Mouse (Mus musculus) thymus, adult 18-20 months (tissue): ENCODE data around the gene Snrpd3.
"Not testable (repeated sequence)": the region's sequence is repeated elsewhere in the genome, so short reads cannot be mapped to it uniquely, and the experiment has no call there.

ENCODE experiments used
- DNase-seq, 2 experiments: peaks; one replicate each; pipeline ENCODE4 v3.0.0; 2022; ENCODE audit warnings: mixed read lengths in 2 of 2

The Snrpd3 gene

DNA sequence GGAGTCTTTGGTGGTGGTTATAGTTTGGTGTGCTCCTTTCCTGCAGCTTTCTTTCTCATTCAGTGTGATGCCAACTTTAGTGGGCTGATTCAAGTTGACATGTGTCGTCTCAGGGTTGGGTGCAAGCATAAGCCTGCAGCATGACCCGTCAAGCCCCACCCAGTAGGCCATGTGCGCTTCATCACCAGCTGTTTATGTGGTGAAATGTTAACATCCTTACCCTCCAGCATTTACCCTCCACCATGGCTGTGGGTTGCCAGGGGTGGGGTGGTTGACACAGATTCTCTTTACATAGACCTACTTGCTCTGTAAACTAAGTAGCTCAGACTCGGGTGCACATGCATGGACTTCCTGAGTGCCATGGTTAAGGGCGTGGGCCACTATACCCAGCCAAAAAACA is 18.8 kb downstream of the Snrpd3 start:
- DNase-seq: peak in 1 of 2 experiments; percentile 31

DNA sequence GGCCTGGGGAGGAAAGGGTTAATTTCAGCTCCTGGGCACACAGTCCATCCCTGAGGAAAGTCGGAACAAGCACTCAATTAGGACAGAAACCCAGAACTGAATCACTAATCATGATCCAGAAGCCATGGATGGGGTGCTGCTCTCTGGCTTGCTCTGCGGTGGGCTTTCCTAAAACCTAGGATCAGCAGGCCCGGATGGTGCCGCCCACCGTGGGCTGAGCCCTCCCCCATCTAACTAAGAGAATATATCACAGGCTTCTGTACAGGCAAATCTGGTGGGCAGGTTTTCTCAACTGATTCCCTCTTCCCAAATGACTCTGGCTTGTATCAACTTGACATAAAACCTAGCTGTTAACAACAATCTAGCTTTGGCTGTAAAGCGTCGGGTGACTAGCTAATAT is 30.6 kb downstream of the Snrpd3 start:
- no peak for DNase-seq

DNA sequence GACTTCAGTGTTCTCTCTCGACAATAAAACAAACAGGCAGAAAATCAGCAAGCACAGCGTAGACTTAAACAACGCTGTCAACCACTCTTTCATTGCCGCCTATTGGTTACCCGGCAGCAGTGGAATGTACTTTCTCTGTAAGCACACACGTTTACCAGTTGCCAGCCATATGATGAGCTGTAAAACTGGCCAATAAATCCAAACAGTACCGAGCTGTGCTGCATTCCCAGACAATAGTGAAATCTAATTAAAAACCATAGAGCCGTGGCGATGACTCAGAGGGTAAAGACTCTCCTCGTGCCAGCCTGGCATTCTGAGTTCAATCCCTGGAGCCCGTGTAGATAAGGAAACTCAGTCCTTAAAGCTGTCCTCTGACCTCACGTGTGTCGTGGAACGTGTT is 31.1 kb downstream of the Snrpd3 start:
- DNase-seq: no peak

DNA sequence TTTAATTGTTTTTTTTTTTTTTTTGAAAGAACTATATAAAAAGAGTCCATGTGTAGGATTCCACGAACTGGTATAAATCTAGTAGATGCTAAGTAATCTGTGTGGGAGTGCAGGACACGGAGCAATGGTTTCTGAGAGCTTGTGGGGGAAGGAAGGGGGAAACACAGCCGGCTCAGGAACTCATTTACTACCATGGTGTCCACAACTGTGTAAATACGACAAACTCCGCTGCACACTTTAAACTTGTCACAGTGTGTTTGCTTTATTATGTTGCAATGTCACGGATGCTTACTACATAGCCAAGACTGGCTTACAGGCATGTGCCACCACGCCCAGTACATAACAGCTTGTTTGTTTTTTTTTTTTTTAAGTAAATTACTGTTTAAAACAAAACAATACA is 32.5 kb downstream of the Snrpd3 start:
- DNase-seq: no peak

DNA sequence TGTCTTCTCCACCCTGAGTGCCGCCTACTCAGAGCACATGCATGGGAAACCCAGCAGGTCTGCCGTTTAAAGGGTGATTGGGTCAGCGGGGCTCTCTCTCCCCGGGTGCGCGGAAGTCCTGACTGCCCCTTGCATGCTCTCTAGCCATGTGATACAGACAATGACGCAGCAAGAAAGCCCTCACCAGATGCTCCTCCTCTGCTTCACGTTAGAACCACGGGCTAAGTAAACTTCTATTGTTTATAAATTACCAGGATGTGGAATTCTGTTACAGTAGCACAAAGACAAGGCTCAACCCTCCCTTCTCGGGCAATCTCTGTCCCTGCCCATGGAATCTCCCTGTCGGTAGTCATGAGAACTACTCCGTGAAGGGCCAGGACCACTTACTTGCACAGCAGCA is 33.8 kb downstream of the Snrpd3 start:
- DNase-seq: no peak

DNA sequence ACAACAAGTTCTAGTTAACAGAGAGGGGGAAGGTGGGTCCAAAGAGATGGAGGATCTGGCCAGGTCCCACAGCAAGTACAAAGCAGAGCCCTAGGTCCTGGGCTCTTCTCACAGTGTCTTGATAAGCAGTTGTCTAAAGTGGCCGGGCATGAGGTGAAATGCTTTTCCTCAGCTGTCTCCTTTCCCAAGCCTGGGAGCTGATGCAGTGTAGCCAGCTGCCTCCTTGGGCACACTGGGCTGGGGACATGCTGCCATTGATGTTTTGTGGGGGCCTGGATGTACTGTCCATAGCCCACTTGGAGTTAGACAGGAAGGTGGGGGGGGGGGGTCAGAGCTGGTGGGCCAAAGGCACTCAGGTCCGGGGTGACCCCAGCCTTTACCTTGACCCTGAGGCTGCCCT is 34.8 kb downstream of the Snrpd3 start:
- DNase-seq: no peak

DNA sequence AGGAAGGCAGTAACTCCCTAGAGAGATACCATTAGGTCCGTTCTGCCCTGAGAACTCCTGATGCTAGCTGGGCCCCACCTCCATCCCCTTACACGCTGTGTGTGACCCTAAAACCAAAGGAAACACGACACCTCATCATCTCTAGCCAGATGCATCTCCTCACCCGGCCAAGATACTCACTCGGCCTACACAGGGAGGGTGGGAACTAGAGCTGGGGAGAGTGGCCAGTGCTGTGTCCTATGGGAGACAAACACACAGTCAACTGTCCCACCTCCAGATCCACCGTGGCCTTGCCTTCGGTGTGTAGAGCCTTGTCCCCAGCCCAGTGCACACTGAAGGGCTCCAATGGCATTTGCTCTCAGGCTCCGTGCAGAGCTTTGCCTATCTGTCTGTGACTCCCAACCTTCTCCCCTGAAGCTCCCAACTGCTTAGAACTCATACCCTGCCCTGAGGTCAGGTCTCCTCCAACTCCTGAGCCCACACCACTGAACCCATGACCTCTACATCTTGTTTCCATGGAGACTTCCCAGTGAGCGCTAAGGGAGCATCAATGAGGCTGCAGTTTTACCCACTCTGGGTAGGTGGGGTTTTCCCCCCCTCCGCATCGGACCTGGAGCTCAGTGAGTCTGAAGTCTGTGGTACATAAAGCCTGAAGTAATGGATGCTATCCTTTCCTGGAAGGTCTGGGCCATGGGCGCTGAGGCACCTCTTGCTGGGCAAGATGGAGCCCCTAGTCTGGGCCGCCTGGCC is 35.5 kb downstream of the Snrpd3 start:
- DNase-seq: no peak

DNA sequence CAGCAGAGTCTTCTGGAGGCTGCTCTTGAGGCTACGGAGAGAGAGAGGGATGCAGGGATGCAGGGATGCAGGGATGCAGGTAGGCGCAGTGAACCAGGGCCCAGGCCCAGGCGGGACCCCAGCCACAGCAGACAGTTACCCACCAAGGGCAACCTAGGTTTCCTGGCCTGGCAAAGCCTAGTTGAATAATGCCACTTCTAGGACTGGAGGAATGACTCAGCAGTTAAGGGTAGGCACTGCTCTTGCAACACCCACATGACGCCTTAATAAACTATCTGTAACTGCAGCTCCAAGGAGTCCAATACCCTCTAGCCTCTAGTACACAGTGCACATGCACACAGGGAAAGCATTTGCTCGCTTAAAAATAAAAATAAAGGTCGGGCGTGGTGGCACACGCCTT is 36.7 kb downstream of the Snrpd3 start:
- no peak for DNase-seq

DNA sequence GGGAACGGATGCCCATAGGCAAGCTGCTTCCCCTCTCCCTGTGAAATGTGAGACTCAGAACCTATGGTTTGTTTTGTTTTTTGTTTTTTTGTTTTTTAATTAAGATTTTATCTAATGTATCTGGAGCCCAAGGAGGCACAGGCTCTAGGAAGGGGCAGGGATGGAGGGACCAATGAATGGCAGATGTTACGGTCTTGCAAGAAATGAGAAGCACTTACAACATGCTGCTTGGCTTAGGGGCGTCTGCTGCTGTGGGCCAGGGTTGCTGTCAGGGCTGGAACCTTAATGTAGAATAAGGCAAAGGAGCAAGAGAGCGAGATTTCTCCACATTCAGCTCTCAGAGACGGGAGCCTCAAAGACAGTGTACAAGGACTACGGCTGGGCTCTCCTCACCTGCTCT is 38.2 kb downstream of the Snrpd3 start:
- no peak for DNase-seq

DNA sequence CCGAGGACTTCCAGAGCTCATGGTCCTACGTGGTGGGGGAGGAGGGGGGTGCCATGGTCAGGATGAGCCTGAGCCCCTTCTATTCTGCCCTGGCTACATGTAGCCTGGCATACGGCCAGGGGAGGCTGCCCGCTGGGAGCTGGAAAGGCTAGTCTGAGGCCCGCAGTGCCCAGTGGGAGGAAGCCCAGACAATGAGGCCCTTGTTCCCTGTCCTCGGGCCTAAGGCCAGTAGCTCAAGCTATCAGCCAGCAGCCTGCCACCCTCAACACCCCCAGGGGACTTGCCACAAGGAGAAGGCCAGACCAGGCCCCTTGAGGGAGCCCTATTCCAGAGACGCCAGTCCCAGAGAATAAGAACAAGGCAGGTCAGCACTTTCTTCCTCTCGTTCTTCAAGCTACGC is 38.7 kb downstream of the Snrpd3 start:
- DNase-seq: no peak

DNA sequence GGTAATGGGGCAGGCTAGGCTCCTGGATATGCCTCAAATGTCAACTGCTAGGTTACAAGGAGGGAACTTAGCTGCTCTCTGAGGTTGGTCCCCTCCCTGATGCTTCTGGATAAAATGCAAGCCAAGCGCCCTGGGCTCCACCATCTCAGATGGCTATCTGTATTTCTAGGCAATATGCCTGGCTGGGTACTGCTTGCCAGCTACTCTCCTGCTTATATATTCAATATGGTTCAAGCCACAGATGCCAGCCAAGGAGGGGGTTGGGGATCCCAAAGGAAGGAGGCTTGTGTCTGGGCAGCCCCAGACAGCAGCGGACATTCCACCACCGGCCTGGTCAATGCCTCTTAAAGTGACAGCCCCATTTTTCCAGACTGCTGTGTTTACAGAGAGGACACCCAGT is 41.2 kb downstream of the Snrpd3 start:
- DNase-seq: no peak

DNA sequence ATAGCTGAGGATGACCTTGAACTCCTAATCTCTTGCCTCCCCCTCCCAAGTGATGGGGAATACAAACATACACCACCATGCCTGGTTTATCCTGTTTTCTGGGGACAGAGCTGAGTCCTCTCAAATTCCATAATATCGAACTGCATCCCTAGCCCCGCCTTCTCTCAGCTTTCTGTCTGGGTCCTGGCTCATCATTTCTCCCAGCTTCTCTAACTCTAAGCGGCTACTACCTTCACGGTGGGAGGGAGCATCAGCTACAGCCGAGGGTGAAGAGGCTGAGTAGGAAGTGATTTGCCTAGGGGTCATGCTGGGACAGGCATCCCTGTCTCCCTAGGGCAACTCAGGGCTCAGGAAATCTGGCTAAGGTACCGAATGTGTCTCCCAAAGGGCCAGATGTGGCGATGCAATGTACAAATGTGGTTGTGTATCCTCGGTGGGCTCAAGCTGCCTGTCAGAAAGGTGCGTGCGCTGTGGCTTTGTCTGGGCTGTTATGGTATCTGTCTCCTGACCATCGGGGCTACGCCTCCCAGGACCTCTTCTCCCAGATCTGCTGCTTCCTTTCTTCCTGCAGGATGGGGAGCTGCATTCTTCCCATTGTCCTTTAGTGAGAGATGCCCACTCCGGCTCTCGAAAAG is 41.8 kb downstream of the Snrpd3 start:
- DNase-seq: no peak

DNA sequence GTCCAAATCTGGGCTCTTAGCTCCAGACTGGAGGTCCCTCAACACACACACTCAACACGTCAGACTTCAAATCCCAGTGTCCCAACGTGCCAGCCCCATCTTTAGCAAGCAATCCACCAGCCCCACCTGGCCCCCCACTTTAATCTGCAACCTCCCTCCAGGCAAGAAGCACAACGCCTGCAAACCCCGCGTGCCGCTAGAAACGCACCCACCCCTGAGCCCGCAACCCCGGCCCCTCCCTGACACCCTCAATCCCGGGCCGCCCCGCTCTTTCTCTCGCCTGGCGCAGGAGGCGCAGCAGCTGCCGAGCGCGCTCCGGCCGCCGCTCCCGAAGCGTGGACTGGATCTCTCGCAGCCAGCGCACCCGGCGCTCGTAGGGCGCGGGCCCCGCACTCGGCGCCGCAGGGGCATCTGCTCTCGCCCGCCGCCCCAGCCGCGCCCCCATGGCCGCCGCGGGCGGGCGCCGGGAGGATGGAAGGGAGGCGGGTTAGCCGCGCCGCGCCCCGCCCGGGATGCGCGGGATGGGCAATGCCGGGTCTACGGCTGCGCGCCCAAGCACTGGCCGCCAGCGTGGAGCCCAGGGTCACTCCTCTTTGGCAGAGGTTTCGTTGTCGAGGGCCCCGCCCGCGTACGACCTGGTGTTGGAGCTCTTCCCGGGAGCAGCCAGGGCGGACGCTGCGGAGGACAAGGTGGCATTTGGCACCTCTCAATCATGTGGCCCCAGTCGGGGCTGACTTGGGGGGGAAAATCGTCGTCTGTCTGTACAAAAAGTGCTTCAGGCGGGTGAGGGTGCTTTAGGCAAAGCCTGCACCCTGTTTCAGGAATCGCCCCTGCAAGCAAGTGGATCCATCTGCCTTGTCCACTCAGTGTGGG is 42.6 kb downstream of the Snrpd3 start, which contains the start of gene Lrrc75b:
Gene Lrrc75b, minus strand, starts transcription at position 655 of the 873 bp plus-strand sequence.
- DNase-seq: no peak

DNA sequence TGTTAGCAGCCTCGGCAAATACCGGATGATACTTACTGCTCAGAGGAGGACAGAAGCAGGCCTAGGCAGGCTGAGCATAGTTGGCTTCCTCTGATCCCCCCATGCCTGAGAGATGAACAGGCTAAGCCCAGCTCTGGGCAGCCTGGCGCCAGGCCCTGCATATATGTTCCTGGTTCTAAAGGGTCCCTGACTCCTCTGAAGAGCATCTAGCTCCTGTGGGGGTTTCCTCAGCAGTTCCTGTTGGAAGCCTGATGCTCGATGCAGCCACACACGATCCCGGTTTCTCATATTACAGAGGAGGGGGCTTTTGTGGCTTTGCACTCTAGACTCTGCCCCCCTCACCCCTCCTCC is 43.2 kb downstream of the Snrpd3 start:
- no peak for DNase-seq

DNA sequence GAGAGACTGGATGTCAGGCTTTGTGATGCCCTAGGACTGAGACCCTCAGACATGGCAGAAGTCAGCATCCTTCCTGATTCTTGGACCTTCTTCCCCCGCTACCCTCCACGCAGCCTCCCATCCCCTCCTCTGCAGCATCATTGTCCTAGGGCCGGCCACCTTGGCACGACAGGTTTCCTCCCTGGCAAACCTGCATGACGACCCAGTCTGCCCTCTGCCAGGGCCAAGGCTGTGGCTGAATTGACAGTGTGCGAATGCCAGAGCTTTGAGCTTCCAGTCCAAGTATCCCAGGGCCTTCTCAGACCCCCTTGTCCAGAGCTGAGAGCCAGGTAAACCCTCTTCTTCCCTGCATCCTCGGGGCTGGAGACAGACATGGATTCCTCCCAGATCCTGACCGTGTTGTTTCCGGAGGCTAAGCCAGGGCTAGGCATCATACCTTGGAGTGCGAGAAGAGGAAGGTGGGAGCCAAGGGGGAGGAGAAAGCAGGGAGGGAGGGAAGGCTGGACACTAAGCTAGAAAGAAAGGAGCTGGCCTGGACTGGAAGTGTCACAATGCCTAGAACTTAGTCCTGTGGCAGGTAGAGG is 43.8 kb downstream of the Snrpd3 start, which contains the start of gene Ggt1:
Gene Ggt1, plus strand, starts transcription at position 534 of the 584 bp plus-strand sequence.
- no peak for DNase-seq

DNA sequence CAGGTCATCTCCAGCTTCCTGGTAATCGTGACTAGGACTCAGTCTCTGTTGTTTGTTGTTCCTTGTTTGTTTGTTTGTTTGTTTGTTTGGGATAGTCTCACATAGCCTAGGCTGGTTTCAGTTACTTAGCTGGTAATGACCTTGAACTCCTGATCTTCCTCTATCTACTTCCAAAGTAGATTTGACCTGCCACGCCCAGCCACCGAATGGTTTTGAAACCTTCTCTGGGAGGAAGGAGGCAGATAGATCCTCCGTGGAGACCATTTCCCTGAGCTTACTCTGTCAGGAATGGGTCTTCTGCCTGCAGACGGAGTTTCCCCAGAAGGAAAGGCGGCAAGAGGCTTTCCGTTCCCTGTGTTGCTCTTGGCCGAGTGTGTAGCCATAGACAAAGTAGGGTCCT is 45.2 kb downstream of the Snrpd3 start:
- no peak for DNase-seq

DNA sequence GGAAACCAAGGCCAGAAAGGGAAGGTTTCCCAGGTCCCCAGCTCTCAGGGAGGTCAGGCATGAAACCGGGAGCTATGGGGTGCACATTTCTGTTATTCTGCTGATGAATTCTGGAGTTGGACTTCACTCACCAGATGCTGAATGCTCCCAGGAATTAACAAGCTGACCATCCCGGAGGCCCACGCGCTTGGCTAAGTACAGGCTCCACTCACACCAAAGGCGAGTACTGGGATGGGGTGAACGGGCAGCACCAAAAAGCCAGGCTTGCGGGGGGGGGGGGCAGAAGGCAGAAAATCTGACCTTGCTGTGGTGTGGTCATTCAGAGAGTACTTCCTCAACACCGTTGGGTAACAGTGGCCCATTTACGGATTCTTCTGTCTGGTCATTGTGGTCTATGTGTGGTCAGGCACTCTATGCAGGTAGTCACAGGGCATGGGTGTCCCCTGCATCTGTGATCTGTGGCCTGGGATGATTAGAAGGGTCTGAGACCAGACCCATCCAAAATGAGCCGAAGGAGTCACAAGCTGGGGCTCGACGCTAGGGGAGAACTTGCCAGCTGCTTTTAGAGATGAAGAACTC is 47.4 kb downstream of the Snrpd3 start:
- no peak for DNase-seq

DNA sequence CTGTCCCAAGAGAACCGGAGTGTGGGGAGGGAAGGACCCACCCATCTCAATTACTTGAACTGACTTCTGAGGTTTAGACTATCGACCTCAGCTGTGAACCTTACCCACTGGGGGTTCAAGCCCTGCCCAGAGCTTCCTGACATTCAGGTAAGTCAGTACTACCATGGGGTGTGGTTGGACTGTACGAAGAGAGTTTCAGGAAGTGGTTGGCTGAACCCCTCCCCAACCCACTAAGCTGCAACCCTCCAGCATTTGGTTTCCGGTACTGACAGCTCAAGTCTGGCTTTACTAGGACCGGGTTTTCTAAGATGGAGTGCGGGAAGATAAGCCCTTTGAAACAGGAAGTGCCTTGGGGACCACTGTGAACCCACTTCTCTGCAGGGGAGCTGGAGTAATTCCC is 48.1 kb downstream of the Snrpd3 start:
- peak; percentile 64 to 82 for DNase-seq

DNA sequence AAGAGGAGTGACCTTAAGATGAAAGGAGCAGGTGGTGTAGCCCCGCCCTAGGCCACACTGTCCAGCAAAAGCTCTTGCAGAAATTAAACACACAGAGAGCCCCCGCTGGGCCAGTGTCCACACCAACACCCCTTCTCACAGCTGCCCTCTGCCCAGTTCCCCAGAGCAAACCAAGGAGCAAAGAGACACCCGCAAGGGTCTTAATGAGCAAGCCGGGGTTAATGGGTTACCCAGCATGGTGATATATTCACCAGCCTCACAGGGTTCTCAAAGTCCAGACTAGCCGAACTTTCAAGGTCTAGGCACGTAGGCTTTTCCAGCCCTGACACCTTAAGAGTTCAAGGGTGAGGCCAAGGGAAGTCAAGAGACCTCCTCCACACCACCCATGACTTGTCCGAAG is 48.6 kb downstream of the Snrpd3 start:
- no peak for DNase-seq

DNA sequence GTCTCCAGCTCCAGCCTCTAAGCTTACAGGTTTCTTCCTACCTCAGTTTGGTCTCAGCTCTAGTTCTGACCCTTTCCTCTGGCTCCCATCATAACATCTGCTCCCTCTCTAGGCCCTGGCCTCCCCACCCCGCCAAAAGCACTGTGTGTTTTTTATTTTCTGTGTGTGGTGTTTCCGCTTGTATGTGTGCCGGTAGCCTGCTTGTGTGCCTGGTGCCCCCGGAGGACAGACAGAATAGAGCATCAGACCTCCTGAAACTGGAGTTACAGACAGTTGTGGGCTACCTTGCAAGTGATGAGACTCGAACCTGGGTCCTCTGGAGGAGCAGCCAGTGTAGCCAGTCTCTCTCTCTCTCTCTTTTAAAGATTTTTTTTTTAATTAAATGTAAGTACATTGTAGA is 49.0 kb downstream of the Snrpd3 start:
- DNase-seq: no peak

DNA sequence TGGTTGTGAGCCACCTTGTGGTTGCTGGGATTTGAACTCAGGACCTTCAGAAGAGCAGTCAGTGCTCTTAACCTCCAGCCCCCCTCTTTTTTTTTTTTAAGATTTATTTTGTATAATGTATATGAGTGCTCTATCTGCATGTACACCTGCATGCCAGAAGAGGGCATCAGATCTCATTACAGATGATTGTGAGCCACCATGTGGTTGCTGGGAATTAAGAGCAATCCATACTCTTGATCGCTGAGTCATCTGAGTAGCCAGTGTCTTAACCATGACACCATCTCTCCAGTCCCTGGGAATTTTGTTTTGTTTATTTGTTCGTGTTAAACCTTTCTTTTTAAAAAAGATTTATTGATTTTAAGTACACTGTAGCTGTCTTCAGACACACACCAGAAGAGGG is 49.4 kb downstream of the Snrpd3 start:
- DNase-seq: not testable (repeated sequence)

DNA sequence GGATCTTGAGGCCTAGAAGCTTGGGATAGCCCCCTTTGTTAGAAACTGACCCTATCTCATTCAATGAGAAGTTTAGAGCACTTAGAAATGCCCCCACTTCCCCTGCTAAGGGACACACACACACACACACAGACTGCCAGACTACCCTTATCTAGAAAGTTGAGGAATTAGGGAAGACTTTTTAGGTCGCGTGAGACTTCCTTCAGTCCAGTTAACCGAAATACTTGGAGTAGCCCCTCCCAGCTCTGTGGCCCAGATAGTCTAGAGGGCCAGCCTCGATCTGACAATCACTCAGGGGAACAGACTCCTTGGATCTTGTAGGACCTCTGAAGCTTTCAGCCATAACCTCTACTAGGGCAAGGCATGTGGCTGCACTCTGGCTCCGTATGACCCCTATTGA is 50.7 kb downstream of the Snrpd3 start:
- DNase-seq: no peak

DNA sequence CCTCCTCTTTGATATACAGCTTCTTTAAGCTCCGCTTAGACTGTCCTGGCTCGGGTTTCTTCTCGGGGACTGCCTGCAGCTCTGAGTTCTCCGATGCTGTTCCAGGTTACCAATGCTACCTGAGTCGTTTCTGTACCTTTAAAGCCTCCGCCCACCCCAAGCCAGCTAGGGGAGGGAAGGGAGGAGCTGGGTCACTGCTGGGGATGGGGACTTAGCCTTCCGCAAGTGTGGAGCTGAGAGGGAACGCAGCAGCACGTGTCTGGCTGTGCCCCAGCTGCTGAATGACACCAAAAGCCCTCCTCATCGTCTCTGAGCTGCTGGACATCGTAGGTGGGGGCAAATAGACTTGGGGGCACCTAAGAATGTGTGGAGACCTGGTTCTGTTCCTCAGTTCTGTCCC is 51.1 kb downstream of the Snrpd3 start:
- no peak for DNase-seq
